9 mouse cellular contexts compared by ENCODE assay signal in genomic region chrX:43429337-43429736, GRCm38 (mm10). TPM values are rescaled to one million over a fixed set of nuclear protein-coding genes. Genes with fewer than 3 reads are reported as not detected.
DNase-seq lines count a peak whose midpoint lies in the region; ATAC-seq lines count a peak whose summit lies in the region.
"Had no signal": no experiment of that assay in that cellular context is flagged by ENCODE, and none has a peak within 500 bp of the region (broad histone marks: within the 10 kb centered on the region; RNA-seq: fewer than 3 reads in every experiment).

No protein-coding gene starts in this region.

- H3K4me3 ChIP-seq in lung, embryonic 16.5 days (ENCODE audit: low read length), result peak overlapping the region; percentile 36
- H3K4me3 ChIP-seq in stomach, embryonic 14.5 days (ENCODE audit: low read depth, low read length), result peak overlapping the region; percentile 24
- H3K4me3 ChIP-seq: liver, embryonic 13.5 days had no signal

- intact Hi-C loops in left cerebral cortex, postnatal 25 days (cut with DNase I), result loop anchor here (5.0 kb wide), 1 partner anchor 872 kb away; no protein-coding TSS in a partner anchor

- peaks cover 8% of the 10 kb centered on the region for H3K27me3 ChIP-seq in lung, embryonic 16.5 days (ENCODE audit: control insufficient read depth, insufficient read depth, low read depth, low read length)
- no peaks in the 10 kb centered on the region for H3K27me3 ChIP-seq in stomach, embryonic 14.5 days (ENCODE audit: control insufficient read depth, insufficient read depth, low read length)

- peak; percentile 21 to 51 for DNase-seq in cerebellum, adult 18-20 months
- DNase-seq in lung, adult 18-20 months, result no peak
- peak; percentile 12 to 34 for DNase-seq in left cerebral cortex, postnatal 25 days (ENCODE audit: low spot score in 2 of 2)
- DNase-seq in natural killer cell, adult 2 months (ENCODE audit: low spot score in 2 of 2), result no peak
- DNase-seq: liver, embryonic 13.5 days had no signal

- ATAC-seq in cerebellum, adult (ENCODE audit: insufficient number of reproducible peaks, low FRiP score, low TSS enrichment), result no peak
- ATAC-seq in lung, embryonic 16.5 days (ENCODE audit: low read depth), result no peak
- ATAC-seq in stomach, embryonic 14.5 days (ENCODE audit: insufficient number of reproducible peaks, insufficient read depth, low FRiP score, low read depth), result no peak
- no peak for ATAC-seq in monocyte, adult 5-6 weeks (replicated peaks; ENCODE audit: insufficient number of reproducible peaks, low FRiP score, low TSS enrichment, poor library complexity, severe bottlenecking)

- WGBS in lung, embryonic 16.5 days, result 11% methylated on average over 12 of the region's 12 CpGs
- 27% methylated on average over 12 of the region's 12 CpGs for WGBS in stomach, embryonic 14.5 days

- H3K4me1 ChIP-seq in lung, embryonic 16.5 days (replicated peaks; ENCODE audit: control insufficient read depth, insufficient read depth, low read length), result no peaks in the 10 kb centered on the region
- no peaks in the 10 kb centered on the region for H3K4me1 ChIP-seq in stomach, embryonic 14.5 days (ENCODE audit: control insufficient read depth, insufficient read depth, low read length)
- H3K4me1 ChIP-seq: liver, embryonic 13.5 days had no signal

- no peaks in the 10 kb centered on the region for H3K9me3 ChIP-seq in lung, embryonic 16.5 days (ENCODE audit: control insufficient read depth, low read length)
- no peaks in the 10 kb centered on the region for H3K9me3 ChIP-seq in stomach, embryonic 14.5 days (ENCODE audit: control insufficient read depth, low read depth, low read length)
- H3K9me3 ChIP-seq: liver, embryonic 13.5 days had no signal

- no peak overlapping the region for H3K9ac ChIP-seq in lung, embryonic 16.5 days (ENCODE audit: low read length)
- H3K9ac ChIP-seq in stomach, embryonic 14.5 days (replicated peaks; ENCODE audit: low read depth, low read length), result no peak overlapping the region
- H3K9ac ChIP-seq: liver, embryonic 13.5 days had no signal

- no peak overlapping the region for H3K27ac ChIP-seq in lung, embryonic 16.5 days (ENCODE audit: low read length)
- H3K27ac ChIP-seq in stomach, embryonic 14.5 days (ENCODE audit: low read length), result no peak overlapping the region
- H3K27ac ChIP-seq: liver, embryonic 13.5 days had no signal

- H3K4me2 ChIP-seq in lung, embryonic 16.5 days (ENCODE audit: low read depth, low read length), result peak overlapping the region; percentile 57
- H3K4me2 ChIP-seq in stomach, embryonic 14.5 days (replicated peaks; ENCODE audit: low read depth, low read length), result peak overlapping the region; percentile 60

- no peaks in the 10 kb centered on the region for H3K36me3 ChIP-seq in lung, embryonic 16.5 days (ENCODE audit: control insufficient read depth, insufficient read depth, low read length)
- H3K36me3 ChIP-seq in stomach, embryonic 14.5 days (ENCODE audit: control insufficient read depth, insufficient read depth, low read length), result no peaks in the 10 kb centered on the region
- H3K36me3 ChIP-seq: liver, embryonic 13.5 days had no signal

RNA-seq across cellular contexts. Expression of gene Tenm1, which starts 0.4 kb away (rescaled TPM):
- polyA plus RNA-seq in lung, embryonic 16.5 days (2015; fragmentation: Nextera tagmentation; extraction: Ambion mirVana), result 0.18 and 0.24 TPM in 2 replicates
- total RNA-seq in left cerebral cortex, postnatal 25 days (2021), result 10 to 100 TPM; 47.3 to 54.6 TPM
- 5.8 and 7.1 TPM in 2 replicates for polyA plus RNA-seq in stomach, embryonic 14.5 days (2014; fragmentation: Nextera tagmentation; extraction: Ambion mirVana)
- not detected in 3 replicates for total RNA-seq in monocyte, adult 5-6 weeks (2017)

Comparison
In these comparisons a context has a peak if more than half of its experiments do, and no peak if none do; other contexts are left out.
1. DNase-seq: peak in cerebellum, adult 18-20 months (2 of 2) and left cerebral cortex, postnatal 25 days (2 of 2); none in lung, adult 18-20 months (0 of 2) and natural killer cell, adult 2 months (0 of 2).
2. RNA of gene Tenm1, which starts 0.4 kb away (total RNA-seq): 47.3 to 54.6 TPM in left cerebral cortex, postnatal 25 days; not detected in monocyte, adult 5-6 weeks; every median in the first group is over 10 times any median in the second.